Mouse (Mus musculus) WW6 (cell line): ENCODE results near the gene Gm11563.
A peak's percentile ranks its signal among the peaks of the same experiment; 100 is the strongest.
"Not testable (repeated sequence)": the region's sequence is repeated elsewhere in the genome, so short reads cannot be mapped to it uniquely, and the experiment has no call there.

Source experiments
- DNase-seq: peaks from one replicate; pipeline ENCODE4 v3.0.0-alpha.2; 2013; ENCODE audit warnings: low read depth, low spot score

Gene Gm11563

DNA sequence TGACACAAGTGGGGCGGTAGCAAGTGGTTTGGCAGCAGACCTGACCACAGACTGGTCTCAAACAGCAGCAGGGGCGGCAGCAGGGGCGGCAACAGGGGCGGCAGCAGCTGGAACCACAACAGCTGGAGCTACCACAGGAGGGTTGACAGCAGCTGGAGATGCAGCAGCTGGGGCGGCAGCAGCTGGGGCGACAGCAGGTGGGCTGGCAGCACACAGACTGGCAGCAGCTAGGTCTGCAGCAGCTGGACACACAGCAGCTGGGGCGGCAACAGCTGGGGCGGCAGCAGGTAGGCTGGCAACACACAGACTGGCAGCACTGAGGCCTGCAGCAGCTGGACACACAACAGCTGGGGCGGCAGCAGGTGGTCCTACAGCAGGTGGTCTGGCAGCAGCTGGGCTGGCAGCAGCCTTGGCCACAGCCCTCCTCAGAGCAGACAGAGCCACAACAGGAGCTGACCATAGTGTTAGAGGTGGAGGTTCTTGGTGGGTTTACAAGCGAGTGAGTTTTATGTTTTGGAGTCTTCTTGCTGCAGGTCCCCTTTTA, at the start of gene Gm11563:
TSS of gene Gm11563 (minus strand) at position 494 of the 544 bp plus-strand sequence.
- not testable (repeated sequence) for DNase-seq

DNA sequence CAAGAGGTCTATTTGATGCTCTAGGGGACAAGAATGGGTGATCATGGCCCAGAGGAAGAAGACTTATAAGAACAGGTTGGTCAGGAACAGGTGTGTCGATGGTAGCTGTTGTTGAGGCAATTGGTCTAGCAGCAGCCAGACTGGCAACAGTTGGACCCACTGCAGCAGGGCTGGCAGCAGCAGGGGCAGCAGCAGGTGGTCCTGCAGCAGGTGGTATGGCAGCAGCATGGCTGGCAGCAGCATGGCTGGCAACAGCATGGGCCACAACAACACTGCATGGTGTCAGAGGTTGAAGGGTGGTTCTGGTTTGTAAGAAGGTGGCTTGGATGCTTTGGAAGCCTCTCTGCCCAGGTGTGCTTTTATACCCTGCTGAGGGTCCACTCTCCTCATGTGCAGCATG, 31.7 kb upstream of the Gm11563 start, which contains the start of gene Gm14190:
TSS of gene Gm14190 (minus strand) at position 278 of the 400 bp plus-strand sequence.
- no peak for DNase-seq

DNA sequence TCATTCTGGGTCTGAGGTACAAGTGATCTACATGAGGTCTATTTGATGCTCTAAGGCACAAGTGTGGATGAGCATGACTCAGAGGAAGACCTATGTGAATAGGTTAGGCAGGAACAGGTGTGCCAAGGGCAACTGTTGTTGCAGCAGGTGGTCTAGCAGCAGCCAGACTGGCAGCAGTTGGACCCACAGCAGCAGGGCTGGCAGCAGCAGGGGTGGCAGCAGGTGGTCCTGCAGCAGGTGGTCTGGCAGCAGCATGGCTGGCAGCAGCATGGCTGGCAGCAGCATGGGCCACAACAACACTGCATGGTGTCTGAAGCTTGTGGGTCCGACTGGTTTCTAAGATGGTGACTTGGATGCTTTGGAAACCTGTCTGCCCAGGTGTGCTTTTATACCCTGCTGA, 26.5 kb upstream of the Gm11563 start:
- DNase-seq = not testable (repeated sequence)

DNA sequence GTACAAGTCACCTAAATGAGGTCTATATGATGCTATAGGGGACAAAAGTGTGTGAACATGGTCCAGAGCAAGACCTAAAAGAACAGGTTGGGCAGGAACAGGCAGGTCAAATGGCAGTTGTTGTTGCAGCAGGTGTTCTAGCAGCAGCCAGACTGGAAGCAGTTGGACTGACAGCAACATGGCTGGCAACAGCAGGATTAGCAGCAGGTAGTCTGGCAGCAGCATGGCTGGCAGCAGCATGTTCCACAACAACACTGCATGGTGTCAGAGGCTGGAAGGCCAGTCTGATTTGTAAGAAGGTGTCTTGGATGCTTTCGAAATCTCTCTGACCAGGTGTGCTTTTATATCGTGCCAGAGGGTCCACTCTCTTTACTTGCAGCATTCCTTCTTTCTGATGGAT, 24.7 kb upstream of the Gm11563 start:
- DNase-seq = no peak

DNA sequence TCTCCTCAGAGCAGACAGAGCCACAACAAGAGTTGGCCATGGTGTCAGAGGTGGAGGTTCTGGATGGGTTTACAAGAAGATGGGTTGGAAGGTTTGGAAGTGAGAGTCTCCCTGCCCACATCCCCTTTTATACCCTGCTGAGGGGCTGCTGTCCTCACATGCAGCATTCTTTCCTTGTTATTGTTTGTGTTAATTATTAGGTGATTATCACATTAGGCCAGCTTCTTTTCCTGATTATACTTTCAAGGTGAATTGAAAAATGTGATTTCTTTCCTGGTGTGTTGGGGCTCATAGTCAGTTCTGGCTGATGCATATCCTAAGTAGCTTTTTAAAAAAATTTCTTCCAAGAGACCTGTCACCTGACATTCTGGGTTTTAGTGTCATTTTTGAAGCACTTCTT, 7.1 kb upstream of the Gm11563 start, which contains the start of gene Krtap4-6:
TSS of gene Krtap4-6 (minus strand) at position 101 of the 400 bp plus-strand sequence.
- no peak for DNase-seq

DNA sequence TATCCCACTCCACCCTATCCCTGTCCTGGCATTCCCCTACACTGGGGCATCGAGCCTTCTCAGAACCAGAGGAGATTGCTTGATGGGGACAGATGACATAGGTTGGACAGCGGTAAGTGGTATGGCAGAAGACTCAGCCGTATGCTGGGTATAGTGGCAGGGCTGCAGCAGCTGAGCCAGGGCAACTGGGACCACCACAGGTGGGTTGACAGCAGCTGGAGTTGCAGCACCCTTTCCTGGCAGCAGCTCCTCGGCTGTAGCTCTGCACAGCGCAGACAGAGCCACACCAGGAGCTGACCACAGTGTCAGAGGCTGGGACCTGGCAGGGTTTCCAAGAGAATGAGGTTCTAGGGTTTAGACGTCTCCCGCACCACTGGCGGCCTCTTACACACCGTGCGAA, 4.0 kb upstream of the Gm11563 start:
- DNase-seq = no peak

DNA sequence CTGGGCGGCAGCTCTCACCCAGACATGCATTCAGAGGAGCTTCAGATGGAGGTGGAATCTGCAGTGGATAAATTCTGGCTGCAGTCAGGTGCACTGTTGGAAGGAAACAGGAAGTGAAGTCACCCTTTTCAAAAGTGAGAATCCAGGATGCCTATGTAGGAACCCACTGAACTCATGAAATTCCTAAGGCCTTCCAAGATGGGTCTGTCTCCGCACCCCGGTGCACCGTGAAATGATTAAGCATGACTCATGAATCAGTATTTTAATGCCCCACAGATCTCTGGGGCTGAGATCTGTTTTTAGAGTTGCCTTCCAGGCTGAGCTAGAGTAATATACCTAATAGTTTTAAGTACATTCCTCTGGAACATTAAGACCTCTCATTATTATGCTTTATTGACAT, 496 bp upstream of the Gm11563 start:
- DNase-seq = no peak

DNA sequence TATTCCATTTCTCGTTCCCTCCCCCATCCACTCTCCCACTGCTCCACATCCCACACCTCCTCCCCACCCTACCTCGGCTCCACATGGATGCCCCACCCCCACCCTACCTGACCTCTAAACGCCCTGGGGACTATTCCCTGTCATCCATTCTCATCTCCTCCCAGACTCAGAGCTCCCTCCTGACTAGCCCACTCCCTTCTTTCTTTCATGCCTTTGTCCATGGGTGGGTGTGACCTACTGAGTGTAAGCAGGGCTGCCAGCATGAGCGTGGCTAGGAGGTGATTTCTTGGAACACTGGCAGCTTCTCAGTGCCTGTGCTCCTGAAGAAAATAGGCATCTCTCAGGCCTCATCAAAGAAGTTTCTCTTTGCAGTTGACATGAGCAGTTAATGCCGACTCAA, 1.7 kb downstream of the Gm11563 start:
- peak; percentile 48 for DNase-seq

DNA sequence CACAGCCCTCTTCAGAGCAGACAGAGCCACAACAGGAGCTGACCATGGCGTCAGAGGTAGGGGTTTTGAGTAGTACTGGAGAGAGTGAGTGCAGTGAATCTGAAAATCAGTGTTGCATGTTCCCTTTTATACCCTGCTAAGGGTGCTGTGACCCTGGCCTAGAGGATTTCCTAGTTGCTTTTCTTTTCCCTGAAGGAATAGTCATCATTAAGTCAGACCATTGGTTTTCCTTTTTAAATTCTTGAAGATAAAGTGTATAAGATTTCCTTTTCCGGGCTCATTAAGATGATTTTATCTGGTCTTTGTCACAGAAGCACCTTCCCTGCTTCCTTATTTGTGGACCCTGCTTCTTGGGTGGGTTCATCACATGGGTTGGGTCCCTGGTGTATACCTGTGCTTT, 8.6 kb downstream of the Gm11563 start, which contains the start of gene Gm11555:
TSS of gene Gm11555 (minus strand) at position 101 of the 400 bp plus-strand sequence.
- no peak for DNase-seq

DNA sequence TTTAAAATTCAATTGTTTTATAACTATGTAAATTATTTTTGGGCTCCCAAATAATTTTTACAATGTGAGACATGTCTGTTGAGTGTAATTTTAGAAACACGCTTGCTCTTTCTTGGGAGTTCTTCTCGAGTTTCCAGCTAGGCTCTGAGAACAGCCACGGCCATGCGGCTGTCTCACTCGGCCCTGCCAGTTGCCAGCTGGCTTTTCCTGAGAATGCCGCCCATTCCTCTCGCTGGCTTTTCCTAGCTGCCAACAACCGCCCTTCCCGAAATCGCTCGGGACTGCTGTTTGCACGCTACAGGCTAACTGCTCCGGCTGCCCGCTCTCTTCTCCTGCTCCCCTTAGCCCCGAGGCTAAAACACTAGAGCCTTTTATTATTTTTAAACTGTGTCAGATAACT, 12.3 kb downstream of the Gm11563 start:
- DNase-seq = no peak

DNA sequence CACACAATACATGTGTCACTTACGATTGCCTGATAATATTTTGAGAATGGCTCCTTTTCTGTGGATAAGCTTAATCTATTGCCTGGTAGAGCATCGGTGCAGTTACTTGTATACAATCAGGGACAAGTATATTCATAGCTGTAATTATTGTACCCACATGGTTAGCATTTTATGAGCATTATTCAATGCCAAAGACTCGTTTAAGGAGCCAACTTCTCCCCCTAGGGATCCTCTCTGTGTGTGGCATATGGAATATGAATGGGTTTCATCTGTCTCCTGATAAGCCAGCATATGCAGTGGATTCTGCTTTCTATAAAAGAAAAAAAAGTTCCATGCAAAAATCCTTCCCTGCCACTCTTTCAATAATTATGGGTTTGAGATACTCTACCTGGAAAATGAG, 14.4 kb downstream of the Gm11563 start:
- no peak for DNase-seq

DNA sequence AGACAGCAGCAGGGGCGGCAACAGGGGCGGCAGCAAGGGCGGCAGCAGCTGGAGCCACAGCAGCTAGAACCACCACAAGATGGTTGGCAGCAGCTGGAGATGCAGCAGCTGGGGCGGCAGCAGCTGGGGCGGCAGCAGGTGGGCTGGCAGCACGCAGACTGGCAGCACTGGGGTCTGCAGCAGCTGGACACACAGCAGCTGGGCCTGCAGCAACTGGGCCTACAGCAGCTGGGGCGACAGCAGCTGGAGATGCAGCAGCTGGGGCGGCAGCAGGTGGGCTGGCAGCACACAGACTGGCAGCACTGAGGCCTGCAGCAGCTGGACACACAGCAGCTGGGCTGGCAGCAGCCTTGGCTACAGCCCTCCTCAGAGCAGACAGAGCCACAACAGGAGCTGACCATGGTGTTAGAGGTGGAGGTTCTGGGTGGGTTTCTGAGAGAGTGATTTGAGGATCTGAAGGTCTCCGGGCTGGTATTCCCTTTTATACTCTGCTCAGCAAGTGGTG, 15.1 kb downstream of the Gm11563 start, which contains the start of gene Krtap4-7:
TSS of gene Krtap4-7 (minus strand) at position 455 of the 505 bp plus-strand sequence.
- DNase-seq = not testable (repeated sequence)

DNA sequence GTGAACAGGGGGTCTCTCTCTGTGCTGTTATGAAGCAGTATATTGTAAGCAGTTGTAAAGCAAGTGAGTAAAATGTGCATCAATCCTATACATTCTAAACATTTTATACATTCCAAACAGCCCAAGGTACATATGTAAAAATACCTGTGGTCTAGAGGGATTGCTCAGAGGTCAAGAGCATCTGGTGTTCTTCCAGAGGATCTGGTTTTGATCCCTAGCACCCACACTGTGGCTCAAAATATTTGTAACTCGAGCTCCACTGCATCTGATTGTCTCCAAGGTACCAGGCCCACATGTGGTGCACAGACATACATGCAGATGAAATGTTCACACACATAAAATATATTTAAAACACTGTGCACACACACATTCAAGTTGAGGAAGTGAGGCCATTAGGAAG, 17.8 kb downstream of the Gm11563 start:
- DNase-seq = no peak

DNA sequence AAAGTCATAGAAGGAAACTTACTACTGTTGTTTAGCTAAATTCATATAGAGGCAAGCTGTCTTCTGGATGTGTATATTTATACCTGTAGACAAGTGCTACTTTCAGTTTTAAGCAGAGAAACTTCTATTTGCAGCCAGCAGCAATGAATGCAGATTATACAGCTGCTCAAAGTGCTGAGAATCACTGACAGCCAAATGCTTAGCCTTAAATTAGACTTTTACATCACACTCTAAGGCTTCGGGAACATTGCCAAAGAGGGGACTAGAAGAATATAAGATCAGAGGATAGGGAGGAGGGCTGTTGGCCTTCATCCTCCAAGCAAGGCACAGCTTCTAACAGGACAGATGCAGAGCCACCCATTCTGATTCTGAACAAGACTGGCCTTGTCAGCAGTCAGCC, 21.7 kb downstream of the Gm11563 start:
- DNase-seq = no peak

DNA sequence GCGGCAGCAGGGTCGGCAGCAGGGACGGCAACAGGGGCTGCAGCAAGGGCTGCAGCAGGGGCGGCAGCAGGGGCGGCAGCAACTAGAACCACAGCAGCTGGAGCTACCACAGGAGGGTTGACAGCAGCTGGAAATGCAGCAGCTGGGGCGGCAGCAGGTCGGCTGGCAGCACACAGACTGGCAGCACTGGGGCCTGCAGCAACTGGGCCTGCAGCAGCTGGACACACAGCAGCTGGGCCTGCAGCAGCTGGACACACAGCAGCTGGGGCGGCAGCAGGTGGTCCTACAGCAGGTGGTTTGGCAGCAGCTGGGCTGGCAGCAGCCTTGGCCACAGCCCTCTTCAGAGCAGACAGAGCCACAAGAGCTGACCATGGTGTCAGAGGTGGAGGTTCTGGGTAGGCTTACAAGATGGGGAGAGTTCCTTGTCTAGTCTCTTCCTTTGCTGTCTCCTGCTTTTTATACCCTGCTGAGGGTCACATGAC, 24.1 kb downstream of the Gm11563 start, which contains the start of gene Krtap4-2:
TSS of gene Krtap4-2 (minus strand) at position 432 of the 482 bp plus-strand sequence.
- no peak for DNase-seq

DNA sequence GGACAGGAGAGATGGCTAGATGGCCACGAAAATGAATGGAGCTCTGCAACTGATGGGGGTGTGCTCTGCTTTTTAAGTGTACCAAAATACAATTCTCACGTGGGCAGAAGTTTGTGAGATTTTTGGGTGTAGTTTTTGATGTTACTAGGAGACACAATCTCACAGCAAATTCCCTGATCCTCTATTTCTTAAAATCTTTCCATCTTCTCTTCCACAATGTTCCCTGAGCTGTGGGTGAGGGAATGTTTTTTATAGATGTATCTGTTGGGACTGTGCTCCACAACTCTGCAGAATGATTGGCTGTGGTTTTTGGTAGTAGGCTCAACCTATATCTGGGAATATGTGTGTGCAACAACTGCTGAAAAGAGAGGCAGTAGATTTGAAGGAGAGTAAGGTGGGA, 25.5 kb downstream of the Gm11563 start:
- DNase-seq = no peak

DNA sequence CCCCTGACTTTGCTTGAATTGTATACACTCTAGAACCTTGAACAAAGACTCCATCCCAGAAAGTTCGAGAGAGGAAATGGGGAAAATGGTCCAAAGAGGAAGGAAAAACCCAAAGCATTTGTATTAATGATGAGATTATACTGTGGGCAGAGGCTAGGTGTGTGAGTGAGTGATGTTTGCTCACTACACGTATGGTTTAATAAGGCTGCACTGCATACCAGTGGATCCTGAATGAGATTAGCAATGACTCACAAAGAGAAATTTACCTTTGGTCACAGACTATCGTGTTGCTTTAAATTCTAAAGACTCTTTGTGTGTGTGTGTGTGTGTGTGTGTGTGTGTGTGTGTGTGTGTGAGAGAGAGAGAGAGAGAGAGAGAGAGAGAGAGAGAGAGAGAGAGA, 27.9 kb downstream of the Gm11563 start:
- no peak for DNase-seq

DNA sequence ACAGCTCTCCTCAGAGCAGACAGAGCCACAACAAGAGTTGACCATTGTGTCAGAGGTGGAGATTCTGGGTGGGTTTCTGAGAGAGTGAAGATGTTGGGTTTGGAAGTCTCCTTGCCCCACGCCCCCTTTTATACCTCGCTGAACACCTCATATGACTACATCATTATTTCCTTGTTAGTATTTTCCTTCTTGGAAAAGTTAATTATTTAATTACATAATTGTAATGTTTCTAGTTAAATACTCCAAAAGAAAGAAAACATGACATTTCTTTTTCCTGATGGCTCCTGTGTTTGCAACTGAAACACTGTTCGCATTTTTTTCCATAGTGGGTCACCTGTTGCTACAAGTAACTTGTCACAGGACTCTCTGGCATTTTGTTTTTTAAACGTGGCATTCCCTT, 30.6 kb downstream of the Gm11563 start, which contains the start of gene Krtap4-1:
TSS of gene Krtap4-1 (minus strand) at position 101 of the 400 bp plus-strand sequence.
- DNase-seq = no peak

DNA sequence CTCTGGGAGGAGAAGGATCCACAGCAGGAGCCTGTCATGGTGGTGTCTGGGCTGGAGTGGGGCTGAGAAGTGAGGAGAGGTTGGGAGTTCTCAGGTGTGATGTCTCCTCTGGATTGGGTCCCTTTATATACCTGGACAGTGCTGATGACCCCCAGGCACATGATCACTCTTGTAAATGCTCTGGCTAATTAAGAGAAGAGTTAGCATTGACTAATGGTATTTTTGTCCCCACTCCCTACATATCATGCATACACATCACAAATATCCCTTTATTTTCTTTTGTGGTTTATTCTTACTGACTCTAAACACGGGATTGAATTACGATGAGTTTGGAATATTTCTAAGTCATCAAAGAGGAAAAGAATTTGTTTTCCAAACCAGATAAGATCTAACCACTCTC, 38.4 kb downstream of the Gm11563 start, which contains the start of gene Gm11562:
TSS of gene Gm11562 (minus strand) at position 101 of the 400 bp plus-strand sequence.
- DNase-seq = no peak

DNA sequence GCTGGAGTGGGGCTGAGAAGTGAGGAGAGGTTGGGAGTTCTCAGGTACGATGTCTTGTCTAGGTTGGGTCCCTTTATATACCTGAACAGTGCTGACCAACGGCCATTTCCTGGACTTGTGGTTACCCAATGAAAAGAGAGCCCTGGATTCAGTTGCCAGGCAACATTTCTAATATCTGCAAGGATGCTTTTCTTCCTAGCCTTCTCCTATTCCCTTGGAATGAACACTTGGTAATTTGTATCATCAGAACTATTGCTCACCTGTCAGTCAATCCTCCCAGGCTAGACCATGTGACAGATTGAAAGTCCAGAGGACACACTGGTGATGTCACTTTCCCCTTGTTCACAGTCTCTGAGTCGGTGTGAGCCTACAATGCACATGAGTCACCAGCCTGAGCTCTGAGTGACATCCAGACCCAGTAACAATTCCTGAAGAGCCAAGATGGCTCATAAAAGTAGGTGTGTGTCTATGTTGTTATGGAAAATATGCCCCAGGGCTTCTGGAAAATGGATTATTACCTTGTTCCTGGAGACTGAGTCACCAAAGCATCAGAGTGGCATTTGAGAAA, 43.9 kb downstream of the Gm11563 start, which contains the start of gene Krtap2-4:
TSS of gene Krtap2-4 (minus strand) at position 51 of the 568 bp plus-strand sequence.
- no peak for DNase-seq

DNA sequence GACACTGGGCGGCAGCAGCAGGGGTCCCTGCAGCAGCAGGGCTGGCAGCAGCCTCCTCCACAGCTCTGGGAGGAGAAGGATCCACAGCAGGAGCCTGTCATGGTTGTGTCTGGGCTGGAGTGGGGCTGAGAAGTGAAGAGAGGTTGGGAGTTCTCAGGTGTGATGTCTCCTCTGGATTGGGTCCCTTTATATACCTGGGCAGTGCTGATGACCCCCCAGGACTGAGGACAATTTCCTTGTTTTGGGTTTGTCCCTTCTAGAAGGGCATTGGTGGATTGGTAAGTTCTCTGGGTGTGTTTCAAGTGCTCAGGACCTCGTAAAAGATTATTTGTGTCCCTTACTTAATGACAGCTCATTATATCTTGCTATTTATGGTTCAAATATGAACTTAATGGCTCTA, 48.7 kb downstream of the Gm11563 start, which contains the start of gene Gm11937:
TSS of gene Gm11937 (minus strand) at position 101 of the 400 bp plus-strand sequence.
- DNase-seq = not testable (repeated sequence)

DNA sequence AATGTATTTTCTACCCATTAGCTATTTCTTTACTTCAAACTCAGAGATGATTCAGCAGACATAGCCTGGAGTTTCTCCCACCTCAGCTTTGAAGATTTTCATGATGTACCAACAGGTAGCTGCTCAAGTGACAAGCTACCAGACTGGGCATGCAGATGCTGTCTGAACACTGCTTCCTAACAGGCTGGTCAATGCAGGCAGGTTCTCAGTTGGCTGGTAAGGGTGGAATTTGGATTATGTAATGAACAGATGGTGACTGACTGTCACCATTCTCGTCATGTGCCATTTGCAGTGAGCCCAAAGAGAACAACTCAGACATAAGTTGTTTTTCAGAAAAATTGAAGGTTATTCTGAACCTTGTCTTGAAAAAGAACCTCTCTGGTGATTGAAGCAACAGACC, 49.6 kb downstream of the Gm11563 start:
- DNase-seq = no peak
